Mouse (Mus musculus) kidney, embryonic 14.5 days (tissue): ENCODE measurements around the gene Vcam1. TPM values are rescaled to one million over a fixed set of nuclear protein-coding genes. Genes with fewer than 3 reads are reported as not detected.
A peak's percentile ranks its signal among the peaks of the same experiment; 100 is the strongest.

Source experiments
- ATAC-seq: fragments of 200-750 bp; cut with Nextera tagmentation; 2 replicates; pipeline ENCODE4 v1.8.0; 2017; ENCODE audit warnings: moderate number of reproducible peaks, mild to moderate bottlenecking, moderate TSS enrichment, moderate library complexity; ENCODE audit not compliant: low FRiP score, low TSS enrichment
- H3K27ac ChIP-seq: fragments of 300-500 bp; sonication (generic); 2 replicates; pipeline ENCODE4 v1.5.1; 2014; ENCODE audit warnings: low read depth, mild to moderate bottlenecking, low read length, moderate library complexity, mixed read lengths
- H3K27me3 ChIP-seq: fragments of 300-500 bp; sonication (generic); 2 replicates; pipeline ENCODE4 v1.6.1; 2014; ENCODE audit warnings: mild to moderate bottlenecking, low read length; ENCODE audit not compliant: control insufficient read depth, insufficient read depth
- H3K36me3 ChIP-seq: fragments of 300-500 bp; sonication (generic); 2 replicates; pipeline ENCODE4 v1.6.1; 2014; ENCODE audit warnings: low read length, mixed read lengths; ENCODE audit not compliant: control insufficient read depth, insufficient read depth
- H3K4me1 ChIP-seq: fragments of 300-500 bp; sonication (generic); 2 replicates; pipeline ENCODE4 v1.6.1; 2014; ENCODE audit warnings: low read length, mixed read lengths; ENCODE audit not compliant: control insufficient read depth, insufficient read depth
- H3K4me2 ChIP-seq: fragments of 300-500 bp; sonication (generic); replicated peaks from 2 replicates; pipeline ENCODE4 v1.6.1; 2014; ENCODE audit warnings: low read depth, mild to moderate bottlenecking, low read length
- H3K4me3 ChIP-seq: fragments of 300-500 bp; sonication (generic); 2 replicates; pipeline ENCODE4 v1.5.1; 2014; ENCODE audit warnings: mild to moderate bottlenecking, low read length
- H3K9ac ChIP-seq: fragments of 300-500 bp; sonication (generic); 2 replicates; pipeline ENCODE4 v1.6.1; 2014; ENCODE audit warnings: low read depth, mild to moderate bottlenecking, low read length, moderate library complexity
- H3K9me3 ChIP-seq: fragments of 300-500 bp; sonication (generic); 2 replicates; pipeline ENCODE4 v1.6.1; 2016; ENCODE audit warnings: low read length; ENCODE audit not compliant: control insufficient read depth
- WGBS: fragments of 180-500 bp; shearing (Covaris S2); extraction: QIAGEN DNeasy Blood & Tissue Kit; methylation state at CpG from one replicate; pipeline ENCODE4 v1.1.7; 2014; 5-methylcytosine and 5-hydroxymethylcytosine counted together
- polyA plus RNA-seq: library from polyadenylated mRNA; unstranded; fragments of >200 nt; fragmentation: Nextera tagmentation; extraction: Ambion mirVana; gene quantifications from 2 replicates; pipeline ENCODE4 v1.2.1, GENCODE M21; 2014

Vcam1 gene
- polyA plus RNA-seq, result 25.2 and 33.8 TPM in 2 replicates

GRCm38 (mm10) chr3:116129259-116129738 is at the start of gene Vcam1:
Gene Vcam1 (minus strand): TSS chr3:116129688.
- H3K4me1 ChIP-seq, result no peaks in the 10 kb centered on the region
- ATAC-seq, result 0 out of 2 replicates have a peak, but pooled peaks have one; percentile 66
- no peaks in the 10 kb centered on the region for H3K36me3 ChIP-seq
- H3K27ac ChIP-seq, result peak within 1 kb of the TSS; percentile 12; the same call in 1 of the 2 replicates
- H3K4me3 ChIP-seq, result peak within 1 kb of the TSS; percentile 33
- H3K27me3 ChIP-seq, result no peaks in the 10 kb centered on the region
- H3K9me3 ChIP-seq, result no peaks in the 10 kb centered on the region
- under 1% methylated on average over 9 of the region's 9 CpGs for WGBS
- peak within 1 kb of the TSS; percentile 34; the same call in 1 of the 2 replicates for H3K9ac ChIP-seq
- H3K4me2 ChIP-seq, result peak within 1 kb of the TSS; percentile 45

GRCm38 (mm10) chr3:116175106-116175505 is 45.6 kb upstream of the Vcam1 start:
- Histone ChIP-seq H3K36me3 (no peaks in the 10 kb centered on the region), H3K4me3 (no peak overlapping the region), H3K9ac (no peak overlapping the region), H3K27me3 (no peaks in the 10 kb centered on the region), H3K4me2 (no peak overlapping the region), H3K4me1 (no peaks in the 10 kb centered on the region), H3K27ac (no peak overlapping the region), H3K9me3 (no peaks in the 10 kb centered on the region)
- WGBS, result 88% methylated on average over 6 of the region's 6 CpGs
- ATAC-seq, result no peak

- H3K4me3 ChIP-seq, result no peak overlapping the region
- no peak for ATAC-seq
- H3K9me3 ChIP-seq, result no peaks in the 10 kb centered on the region
- no peaks in the 10 kb centered on the region for H3K27me3 ChIP-seq
- H3K4me2 ChIP-seq, result no peak overlapping the region
- H3K4me1 ChIP-seq, result no peaks in the 10 kb centered on the region
- WGBS, result 81% methylated on average over 5 of the region's 5 CpGs
- no peaks in the 10 kb centered on the region for H3K36me3 ChIP-seq
- no peak overlapping the region for H3K9ac ChIP-seq
- H3K27ac ChIP-seq, result no peak overlapping the region
Measured at GRCm38 (mm10) chr3:116171461-116171860, 42.0 kb upstream of the Vcam1 start.

GRCm38 (mm10) chr3:116168056-116168455 is 38.6 kb upstream of the Vcam1 start:
- Histone ChIP-seq H3K27me3 (no peaks in the 10 kb centered on the region), H3K36me3 (no peaks in the 10 kb centered on the region), H3K27ac (no peak overlapping the region), H3K9me3 (no peaks in the 10 kb centered on the region), H3K4me3 (no peak overlapping the region), H3K4me2 (no peak overlapping the region), H3K4me1 (no peaks in the 10 kb centered on the region), H3K9ac (no peak overlapping the region)
- no peak for ATAC-seq
- 81% methylated on average over 2 of the region's 2 CpGs for WGBS

GRCm38 (mm10) chr3:116166296-116166695 is 36.8 kb upstream of the Vcam1 start:
- Histone ChIP-seq H3K9ac (no peak overlapping the region), H3K4me3 (no peak overlapping the region), H3K27me3 (no peaks in the 10 kb centered on the region), H3K4me2 (no peak overlapping the region), H3K36me3 (no peaks in the 10 kb centered on the region), H3K4me1 (no peaks in the 10 kb centered on the region), H3K27ac (no peak overlapping the region), H3K9me3 (no peaks in the 10 kb centered on the region)
- 81% methylated on average over 8 of the region's 8 CpGs for WGBS
- no peak for ATAC-seq

- Histone ChIP-seq H3K4me2 (no peak overlapping the region), H3K4me1 (no peaks in the 10 kb centered on the region), H3K9ac (no peak overlapping the region), H3K9me3 (no peaks in the 10 kb centered on the region), H3K36me3 (no peaks in the 10 kb centered on the region), H3K4me3 (no peak overlapping the region), H3K27ac (no peak overlapping the region), H3K27me3 (no peaks in the 10 kb centered on the region)
- ATAC-seq, result no peak
- 74% methylated on average over 1 of the region's 1 CpGs for WGBS
Measured at GRCm38 (mm10) chr3:116165030-116165429, 35.5 kb upstream of the Vcam1 start.

- no peaks in the 10 kb centered on the region for H3K4me1 ChIP-seq
- no peaks in the 10 kb centered on the region for H3K36me3 ChIP-seq
- H3K27ac ChIP-seq, result no peak overlapping the region
- 88% methylated on average over 5 of the region's 5 CpGs for WGBS
- H3K9ac ChIP-seq, result no peak overlapping the region
- H3K4me2 ChIP-seq, result no peak overlapping the region
- no peaks in the 10 kb centered on the region for H3K27me3 ChIP-seq
- no peak overlapping the region for H3K4me3 ChIP-seq
- ATAC-seq, result no peak
- no peaks in the 10 kb centered on the region for H3K9me3 ChIP-seq
Measured at GRCm38 (mm10) chr3:116163517-116163916, 34.0 kb upstream of the Vcam1 start.

- no peak overlapping the region for H3K4me3 ChIP-seq
- WGBS, result 68% methylated on average over 9 of the region's 9 CpGs
- no peaks in the 10 kb centered on the region for H3K9me3 ChIP-seq
- no peak overlapping the region for H3K9ac ChIP-seq
- no peak overlapping the region for H3K27ac ChIP-seq
- no peaks in the 10 kb centered on the region for H3K4me1 ChIP-seq
- H3K4me2 ChIP-seq, result no peak overlapping the region
- no peaks in the 10 kb centered on the region for H3K27me3 ChIP-seq
- no peak for ATAC-seq
- no peaks in the 10 kb centered on the region for H3K36me3 ChIP-seq
Measured at GRCm38 (mm10) chr3:116162097-116162666, 32.7 kb upstream of the Vcam1 start.

- Histone ChIP-seq H3K27ac (no peak overlapping the region), H3K4me1 (no peaks in the 10 kb centered on the region), H3K4me3 (no peak overlapping the region), H3K9me3 (no peaks in the 10 kb centered on the region), H3K4me2 (no peak overlapping the region), H3K27me3 (no peaks in the 10 kb centered on the region), H3K36me3 (no peaks in the 10 kb centered on the region), H3K9ac (no peak overlapping the region)
- 92% methylated on average over 5 of the region's 5 CpGs for WGBS
- ATAC-seq, result no peak
Measured at GRCm38 (mm10) chr3:116159376-116159775, 29.9 kb upstream of the Vcam1 start.
